Mouse (Mus musculus) heart, adult 2 months (tissue): ENCODE measurements around the gene Gimap5. TPM values are rescaled to one million over a fixed set of nuclear protein-coding genes. Genes with fewer than 3 reads are reported as not detected.

Experiments used
- DNase-seq, 2 experiments: peaks; one replicate each; pipeline ENCODE4 v3.0.0; 2021
- H3K27ac ChIP-seq: fragments of 200-600 bp; 2 replicates; pipeline ENCODE4 v1.8.1; 2022
- H3K27me3 ChIP-seq: fragments of 200-500 bp; 2 replicates; pipeline ENCODE4 v1.6.1; 2012; ENCODE audit warnings: mild to moderate bottlenecking, low read length, inconsistent platforms, mixed read lengths; ENCODE audit not compliant: control insufficient read depth, insufficient read depth
- H3K36me3 ChIP-seq: fragments of 200-500 bp; 2 replicates; pipeline ENCODE4 v1.6.1; 2012; ENCODE audit warnings: low read length, inconsistent platforms; ENCODE audit not compliant: control insufficient read depth, insufficient read depth
- H3K4me1 ChIP-seq: fragments of 200-500 bp; 2 replicates; pipeline ENCODE4 v1.6.1; 2011; ENCODE audit warnings: low read length; ENCODE audit not compliant: control insufficient read depth, insufficient read depth
- H3K4me3 ChIP-seq: fragments of 200-600 bp; 2 replicates; pipeline ENCODE4 v1.8.1; 2022
- H3K79me2 ChIP-seq: fragments of 200-500 bp; replicated peaks from 2 replicates; pipeline ENCODE4 v1.6.1; 2012; ENCODE audit warnings: mild to moderate bottlenecking, inconsistent platforms, low read length, moderate library complexity, mixed read lengths; ENCODE audit not compliant: control insufficient read depth, insufficient read depth
- H3K9ac ChIP-seq: fragments of 200-500 bp; 2 replicates; pipeline ENCODE4 v1.6.1; 2012; ENCODE audit warnings: low read depth, mild to moderate bottlenecking, control low read depth, inconsistent platforms, low read length, mixed read lengths
- CTCF ChIP-seq: fragments of 200-600 bp; IDR thresholded peaks from 2 replicates; pipeline ENCODE4 v1.8.1; 2022; ENCODE audit warnings: antibody characterized with exemption, mild to moderate bottlenecking, moderate library complexity
- EP300 ChIP-seq: fragments of 200-500 bp; IDR thresholded peaks from 2 replicates; pipeline ENCODE4 v1.6.1; 2011; ENCODE audit warnings: low read depth, low read length, control low read depth; ENCODE audit not compliant: insufficient read depth
- POLR2A ChIP-seq: fragments of 200-500 bp; IDR thresholded peaks from 2 replicates; pipeline ENCODE4 v1.6.1; 2011; ENCODE audit warnings: mild to moderate bottlenecking, low read depth, low read length, control low read depth; ENCODE audit not compliant: insufficient read depth
- WGBS: fragments of 180-500 bp; shearing (Covaris S2); methylation state at CpG from one replicate; pipeline ENCODE4 v1.1.7; 2018; 5-methylcytosine and 5-hydroxymethylcytosine counted together
- intact Hi-C: fragments of 180-260 bp; cut with DNase I; formaldehyde crosslinking; loops from one replicate; pipeline ENCODE4 v1.15.1; 2025
- polyA plus RNA-seq: library from polyadenylated mRNA; depleted of rRNA; stranded (reverse); fragments of >200 nt; gene quantifications from 2 replicates; pipeline ENCODE4 v1.2.3, GENCODE M21; 2012
- total RNA-seq, 2 experiments: library from RNA; stranded (reverse); gene quantifications; 2 replicates each; pipeline ENCODE4 v1.2.3; 2021

Gimap5 gene
- total and polyA plus RNA-seq, 3 experiments = 4.6 to 6.6 (median 5.1) TPM

GRCm38 (mm10) chr6:48737053-48737452 lies 8.9 kb upstream of the Gimap5 start:
- Histone ChIP-seq H3K9ac (no peak overlapping the region), H3K27me3 (no peaks in the 10 kb centered on the region; the same call in 1 of the 2 replicates), H3K4me1 (no peaks in the 10 kb centered on the region; the same call in 1 of the 2 replicates), H3K36me3 (peaks cover 4% of the 10 kb centered on the region; the same call in 1 of the 2 replicates), H3K79me2 (no peaks in the 10 kb centered on the region), H3K4me3 (no peak overlapping the region), H3K27ac (no peak overlapping the region)
- DNase-seq = no peak
- no peak for TF ChIP-seq CTCF
- TF ChIP-seq POLR2A = no peak
- WGBS = 80% methylated on average over 2 of the region's 2 CpGs
- intact Hi-C loops = no loop called here

- Histone ChIP-seq H3K9ac (no peak overlapping the region), H3K4me3 (no peak overlapping the region), H3K27ac (no peak overlapping the region), H3K27me3 (no peaks in the 10 kb centered on the region; the same call in 1 of the 2 replicates), H3K36me3 (peaks cover 4% of the 10 kb centered on the region; the same call in 1 of the 2 replicates), H3K4me1 (no peaks in the 10 kb centered on the region; the same call in 1 of the 2 replicates), H3K79me2 (no peaks in the 10 kb centered on the region)
- intact Hi-C loops = no loop called here
- TF ChIP-seq POLR2A = no peak
- TF ChIP-seq EP300 = no peak
- TF ChIP-seq CTCF = no peak
- 69% methylated on average over 5 of the region's 5 CpGs for WGBS
- peak in 1 of 2 experiments; percentile 52 for DNase-seq
Measured at GRCm38 (mm10) chr6:48737688-48738087, 8.3 kb upstream of the Gimap5 start.

GRCm38 (mm10) chr6:48738961-48739779 lies 6.8 kb upstream of the Gimap5 start, which contains the start of gene Gimap1:
Gimap1 (plus strand) TSS chr6:48739054.
- WGBS = 37% methylated on average over 15 of the region's 15 CpGs
- Histone ChIP-seq H3K36me3 (peaks cover 4% of the 10 kb centered on the region; the same call in 1 of the 2 replicates), H3K9ac (peak within 1 kb of the TSS; percentile 62), H3K4me1 (peaks cover 3% of the 10 kb centered on the region), H3K79me2 (peaks cover 2% of the 10 kb centered on the region; the same call in 1 of the 2 replicates), H3K4me3 (peak within 1 kb of the TSS; percentile 73), H3K27me3 (no peaks in the 10 kb centered on the region; the same call in 1 of the 2 replicates), H3K27ac (peak within 1 kb of the TSS; percentile 94)
- DNase-seq = peak; percentile 74 to 79
- intact Hi-C loops = no loop called here
- peak; percentile 68 for TF ChIP-seq EP300
- peak; percentile 95 for TF ChIP-seq POLR2A
- no peak for TF ChIP-seq CTCF

GRCm38 (mm10) chr6:48739780-48740055 lies 6.3 kb upstream of the Gimap5 start:
- Histone ChIP-seq H3K27me3 (no peaks in the 10 kb centered on the region; the same call in 1 of the 2 replicates), H3K27ac (peak overlapping the region; percentile 94), H3K79me2 (peaks cover 2% of the 10 kb centered on the region; the same call in 1 of the 2 replicates), H3K4me1 (peaks cover 3% of the 10 kb centered on the region), H3K9ac (peak overlapping the region; percentile 62), H3K36me3 (peaks cover 4% of the 10 kb centered on the region; the same call in 1 of the 2 replicates), H3K4me3 (peak overlapping the region; percentile 73)
- DNase-seq = peak in 1 of 2 experiments; percentile 11
- WGBS = 56% methylated on average over 3 of the region's 3 CpGs
- TF ChIP-seq CTCF (no peak), POLR2A (no peak), EP300 (no peak)
- intact Hi-C loops = no loop called here

- 32% methylated on average over 3 of the region's 3 CpGs for WGBS
- H3K27me3 ChIP-seq = no peaks in the 10 kb centered on the region; the same call in 1 of the 2 replicates
- peaks cover 2% of the 10 kb centered on the region; the same call in 1 of the 2 replicates for H3K79me2 ChIP-seq
- TF ChIP-seq CTCF = no peak
- no peak for TF ChIP-seq POLR2A
- TF ChIP-seq EP300 = no peak
- no peak for DNase-seq
- peak overlapping the region; percentile 26 for H3K9ac ChIP-seq
- H3K4me1 ChIP-seq = peaks cover 3% of the 10 kb centered on the region
- intact Hi-C loops = no loop called here
- peak overlapping the region; percentile 73 for H3K4me3 ChIP-seq
- H3K27ac ChIP-seq = peak overlapping the region; percentile 94
- peaks cover 4% of the 10 kb centered on the region; the same call in 1 of the 2 replicates for H3K36me3 ChIP-seq
Measured at GRCm38 (mm10) chr6:48740501-48741169, 5.4 kb upstream of the Gimap5 start.

GRCm38 (mm10) chr6:48741273-48741672 lies 4.7 kb upstream of the Gimap5 start:
- no peak overlapping the region for H3K9ac ChIP-seq
- H3K36me3 ChIP-seq = peaks cover 4% of the 10 kb centered on the region; the same call in 1 of the 2 replicates
- peaks cover 3% of the 10 kb centered on the region for H3K4me1 ChIP-seq
- TF ChIP-seq POLR2A (peak; percentile 36; the same call in 1 of the 2 replicates), EP300 (no peak)
- peak overlapping the region; percentile 66 for H3K27ac ChIP-seq
- intact Hi-C loops = no loop called here
- DNase-seq = peak in 1 of 2 experiments; percentile 29
- WGBS = 26% methylated on average over 3 of the region's 3 CpGs
- H3K4me3 ChIP-seq = no peak overlapping the region
- H3K27me3 ChIP-seq = no peaks in the 10 kb centered on the region; the same call in 1 of the 2 replicates
- H3K79me2 ChIP-seq = peaks cover 2% of the 10 kb centered on the region; the same call in 1 of the 2 replicates
